ENCODE assay signal across 25 mouse cellular contexts in the genomic region with DNA sequence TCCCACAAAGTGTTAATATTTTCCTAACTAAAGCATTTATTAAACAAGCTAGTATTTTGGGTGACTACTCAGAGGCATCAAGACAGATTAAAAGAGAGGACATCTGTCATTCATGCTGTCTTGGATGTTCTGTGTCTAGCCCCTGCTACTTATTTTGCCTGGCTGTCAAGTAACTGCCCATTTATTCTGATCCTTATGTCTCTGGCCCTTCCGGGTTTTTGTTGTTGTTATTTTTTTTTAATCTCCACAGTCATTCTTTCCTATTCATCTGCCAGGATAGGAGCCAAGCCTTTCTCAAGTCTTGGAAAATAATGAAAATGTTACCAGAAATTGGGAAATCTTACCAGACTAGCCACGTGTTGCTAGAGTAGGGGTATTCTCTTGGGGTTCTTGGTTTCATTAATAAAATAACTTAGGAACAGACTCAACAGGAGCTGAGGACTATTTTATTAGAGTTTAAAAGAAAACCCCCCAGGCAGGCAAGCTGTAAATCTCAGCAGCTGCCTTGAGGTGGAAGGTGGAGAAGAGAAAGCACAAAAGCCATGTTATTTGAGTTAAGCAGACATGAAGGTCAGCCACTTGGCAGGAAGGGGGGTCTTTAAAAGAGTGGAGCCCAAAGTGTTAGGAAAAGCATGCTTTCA.
DNase-seq lines count a peak whose midpoint lies in the region; ATAC-seq lines count a peak whose summit lies in the region.
"Had no signal": no experiment of that assay in that cellular context is flagged by ENCODE, and none has a peak within 500 bp of the region (broad histone marks: within the 10 kb centered on the region; RNA-seq: fewer than 3 reads in every experiment).

No protein-coding gene starts in this region.

- no peak overlapping the region for H3K4me3 ChIP-seq in hindbrain, embryonic 14.5 days (replicated peaks; ENCODE audit: low read length)
- H3K4me3 ChIP-seq in hindbrain, embryonic 13.5 days, result no peak overlapping the region
- no peak overlapping the region for H3K4me3 ChIP-seq in lung, embryonic 16.5 days (ENCODE audit: low read length)
- no peak overlapping the region for H3K4me3 ChIP-seq in limb, embryonic 13.5 days
- H3K4me3 ChIP-seq in midbrain, embryonic 16.5 days (ENCODE audit: low read depth, low read length), result no peak overlapping the region
- H3K4me3 ChIP-seq: forebrain, embryonic 12.5 days; kidney, embryonic 15.5 days; liver, embryonic 13.5 days; midbrain, embryonic 15.5 days; myocyte; neural tube, embryonic 13.5 days had no signal

- H3K36me3 ChIP-seq in hindbrain, embryonic 14.5 days (replicated peaks; ENCODE audit: control insufficient read depth, insufficient read depth), result no peaks in the 10 kb centered on the region
- H3K36me3 ChIP-seq in hindbrain, embryonic 13.5 days, result no peaks in the 10 kb centered on the region
- H3K36me3 ChIP-seq in lung, embryonic 16.5 days (ENCODE audit: control insufficient read depth, insufficient read depth, low read length), result no peaks in the 10 kb centered on the region
- H3K36me3 ChIP-seq in limb, embryonic 13.5 days, result no peaks in the 10 kb centered on the region
- no peaks in the 10 kb centered on the region for H3K36me3 ChIP-seq in midbrain, embryonic 16.5 days (ENCODE audit: control insufficient read depth, insufficient read depth, low read length)
- H3K36me3 ChIP-seq: forebrain, embryonic 12.5 days; kidney, embryonic 15.5 days; liver, embryonic 13.5 days; midbrain, embryonic 15.5 days; neural tube, embryonic 13.5 days had no signal

- peak; percentile 22 for DNase-seq in hindbrain, embryonic 14.5 days (ENCODE audit: low spot score)
- DNase-seq in lung, postnatal 4 days, result no peak
- peak; percentile 49 for DNase-seq in fibroblast of lung, adult 2 months (ENCODE audit: low read depth)
- DNase-seq in layer of hippocampus, adult 9-10 months (ENCODE audit: low spot score), result no peak
- DNase-seq: adrenal gland, postnatal 36 days; cerebellum, adult 9-11 months; gastrocnemius, postnatal 10 days; heart, adult 11 months; left cerebral cortex, postnatal 4 days; liver, embryonic 13.5 days; retina, postnatal 1 day; right cerebral cortex, postnatal 25 days; thymus, postnatal 14 days had no signal

- 70% methylated on average over 2 of the region's 2 CpGs for WGBS in hindbrain, embryonic 14.5 days
- 61% methylated on average over 2 of the region's 2 CpGs for WGBS in hindbrain, embryonic 13.5 days
- 34% methylated on average over 2 of the region's 2 CpGs for whole genome bisulfite sequencing in lung, embryonic 16.5 days
- WGBS in limb, embryonic 13.5 days, result 9% methylated on average over 2 of the region's 2 CpGs
- WGBS in midbrain, embryonic 16.5 days, result 57% methylated on average over 2 of the region's 2 CpGs

- H3K9ac ChIP-seq in hindbrain, embryonic 14.5 days, result no peak overlapping the region
- no peak overlapping the region for H3K9ac ChIP-seq in hindbrain, embryonic 13.5 days
- H3K9ac ChIP-seq in lung, embryonic 16.5 days (ENCODE audit: low read length), result no peak overlapping the region
- no peak overlapping the region for H3K9ac ChIP-seq in limb, embryonic 13.5 days
- H3K9ac ChIP-seq in midbrain, embryonic 16.5 days (ENCODE audit: low read depth, low read length), result no peak overlapping the region
- H3K9ac ChIP-seq: forebrain, embryonic 12.5 days; kidney, embryonic 15.5 days; liver, embryonic 13.5 days; midbrain, embryonic 15.5 days; neural tube, embryonic 13.5 days had no signal

- no peaks in the 10 kb centered on the region for H3K9me3 ChIP-seq in hindbrain, embryonic 14.5 days (ENCODE audit: control insufficient read depth, low read length)
- no peaks in the 10 kb centered on the region for H3K9me3 ChIP-seq in hindbrain, embryonic 13.5 days
- no peaks in the 10 kb centered on the region for H3K9me3 ChIP-seq in lung, embryonic 16.5 days (ENCODE audit: control insufficient read depth, low read length)
- no peaks in the 10 kb centered on the region for H3K9me3 ChIP-seq in limb, embryonic 13.5 days
- H3K9me3 ChIP-seq in midbrain, embryonic 16.5 days (replicated peaks; ENCODE audit: control insufficient read depth, low read length, poor library complexity, severe bottlenecking), result no peaks in the 10 kb centered on the region
- H3K9me3 ChIP-seq: forebrain, embryonic 12.5 days; kidney, embryonic 15.5 days; liver, embryonic 13.5 days; midbrain, embryonic 15.5 days; neural tube, embryonic 13.5 days had no signal

- no peak for ATAC-seq in hindbrain, embryonic 14.5 days (ENCODE audit: low FRiP score)
- ATAC-seq in hindbrain, embryonic 13.5 days (ENCODE audit: low FRiP score), result no peak
- peak; percentile 68; the same call in 1 of the 2 replicates for ATAC-seq in lung, embryonic 16.5 days (ENCODE audit: low read depth)
- ATAC-seq in limb, embryonic 13.5 days (ENCODE audit: low FRiP score, low read depth), result peak; percentile 80
- ATAC-seq in midbrain, embryonic 16.5 days, result no peak
- ATAC-seq: hindbrain, postnatal 0 days; intestine, postnatal 0 days; midbrain, embryonic 15.5 days had no signal

- no peak overlapping the region for H3K27ac ChIP-seq in hindbrain, embryonic 14.5 days
- no peak overlapping the region for H3K27ac ChIP-seq in hindbrain, embryonic 13.5 days
- H3K27ac ChIP-seq in lung, embryonic 16.5 days (ENCODE audit: low read length), result peak overlapping the region; percentile 23; the same call in 1 of the 2 replicates
- H3K27ac ChIP-seq in limb, embryonic 13.5 days, result no peak overlapping the region
- no peak overlapping the region for H3K27ac ChIP-seq in midbrain, embryonic 16.5 days (ENCODE audit: low read length)
- H3K27ac ChIP-seq: forebrain, embryonic 12.5 days; hindbrain, postnatal 0 days; kidney, embryonic 15.5 days; liver, embryonic 13.5 days; macrophage; midbrain, embryonic 15.5 days; neural tube, embryonic 13.5 days had no signal

- no peak overlapping the region for H3K4me2 ChIP-seq in hindbrain, embryonic 14.5 days (replicated peaks)
- H3K4me2 ChIP-seq in hindbrain, embryonic 13.5 days, result no peak overlapping the region
- H3K4me2 ChIP-seq in lung, embryonic 16.5 days (ENCODE audit: low read depth, low read length), result no peak overlapping the region
- 0 out of 2 replicates have a peak overlapping the region, but pooled peaks have one; percentile 9 for H3K4me2 ChIP-seq in limb, embryonic 13.5 days (replicated peaks)
- no peak overlapping the region for H3K4me2 ChIP-seq in midbrain, embryonic 16.5 days (ENCODE audit: low read length)
- H3K4me2 ChIP-seq: forebrain, embryonic 12.5 days; kidney, embryonic 15.5 days; liver, embryonic 13.5 days; midbrain, embryonic 15.5 days; neural tube, embryonic 13.5 days had no signal

- no peaks in the 10 kb centered on the region for H3K4me1 ChIP-seq in hindbrain, embryonic 14.5 days (replicated peaks; ENCODE audit: control insufficient read depth, insufficient read depth, low read length)
- H3K4me1 ChIP-seq in hindbrain, embryonic 13.5 days (replicated peaks), result no peaks in the 10 kb centered on the region
- H3K4me1 ChIP-seq in lung, embryonic 16.5 days (replicated peaks; ENCODE audit: control insufficient read depth, insufficient read depth, low read length), result peaks cover 5% of the 10 kb centered on the region; the same call in 1 of the 2 replicates
- peaks cover 21% of the 10 kb centered on the region for H3K4me1 ChIP-seq in limb, embryonic 13.5 days
- H3K4me1 ChIP-seq in midbrain, embryonic 16.5 days (ENCODE audit: control insufficient read depth, insufficient read depth, low read length), result no peaks in the 10 kb centered on the region
- H3K4me1 ChIP-seq: forebrain, embryonic 12.5 days; liver, embryonic 13.5 days; midbrain, embryonic 15.5 days; neural tube, embryonic 13.5 days had no signal

- no peaks in the 10 kb centered on the region for H3K27me3 ChIP-seq in hindbrain, embryonic 14.5 days (ENCODE audit: control insufficient read depth, insufficient read depth, low read length)
- H3K27me3 ChIP-seq in hindbrain, embryonic 13.5 days, result no peaks in the 10 kb centered on the region
- H3K27me3 ChIP-seq in lung, embryonic 16.5 days (ENCODE audit: control insufficient read depth, insufficient read depth, low read depth, low read length), result no peaks in the 10 kb centered on the region
- H3K27me3 ChIP-seq in limb, embryonic 13.5 days, result peaks cover 14% of the 10 kb centered on the region; the same call in 1 of the 2 replicates
- H3K27me3 ChIP-seq in midbrain, embryonic 16.5 days (ENCODE audit: control insufficient read depth, insufficient read depth, low read depth, low read length), result no peaks in the 10 kb centered on the region
- H3K27me3 ChIP-seq: forebrain, embryonic 12.5 days; kidney, embryonic 15.5 days; liver, embryonic 13.5 days; midbrain, embryonic 15.5 days; neural tube, embryonic 13.5 days had no signal

Comparison
In these comparisons a context has a peak if more than half of its experiments do, and no peak if none do; other contexts are left out.
1. ATAC-seq: peak in lung, embryonic 16.5 days (single experiment) and limb, embryonic 13.5 days (single experiment); none in hindbrain, embryonic 14.5 days (single experiment), hindbrain, embryonic 13.5 days (single experiment) and midbrain, embryonic 16.5 days (single experiment).
2. DNase-seq: peak in hindbrain, embryonic 14.5 days (single experiment) and fibroblast of lung, adult 2 months (single experiment); none in lung, postnatal 4 days (0 of 2) and layer of hippocampus, adult 9-10 months (single experiment).